Mouse (Mus musculus) T-helper 17 cell (primary cell): ENCODE data around the gene Hnrnph1.

Experiments
- in situ Hi-C, 2 experiments: fragments of 300-600 bp; cut with MboI, MseI; formaldehyde crosslinking; loops; 1 replicate in 1 of 2; 2 replicates in 1 of 2; pipeline ENCODE4 v1.15.1; 2025; ENCODE audit warnings: high pct_unique_total_duplicates in 2 of 2

Hnrnph1 gene

GRCm38 (mm10) chr11:50397316-50397715 lies 20.5 kb downstream of the Hnrnph1 start:
- in situ Hi-C loops, result loop anchor here in 1 of 2 experiments (25.0 kb wide), 1 partner anchor 865 kb away; the partner anchor contains the start of genes BC049762 and Clk4

- in situ Hi-C loops, result loop anchor here in 1 of 2 experiments (25.0 kb wide), 1 partner anchor 863 kb away; the partner anchor contains the start of genes BC049762 and Clk4
These were observed 22.0 kb downstream of the Hnrnph1 start for GRCm38 (mm10) chr11:50398803-50399202.

DNA sequence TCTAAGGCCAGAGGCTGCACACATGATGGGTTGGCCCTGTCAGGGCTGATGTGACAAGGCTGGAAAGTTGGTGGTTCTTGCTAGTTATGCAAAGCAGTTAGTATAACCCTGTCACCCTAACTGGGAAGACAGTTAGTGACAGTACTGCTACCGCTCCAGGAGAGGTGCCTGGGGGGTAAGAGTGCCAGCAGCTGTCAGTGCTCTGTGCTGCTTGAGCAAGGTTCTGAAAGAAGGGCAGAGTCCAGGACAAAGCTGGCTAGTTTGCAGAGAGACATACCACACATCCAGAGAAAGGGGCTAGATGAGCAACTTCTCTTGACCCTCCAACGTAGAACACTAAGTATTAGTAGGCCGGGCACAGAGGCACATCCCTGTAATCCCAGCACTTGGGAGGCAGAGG lies 25.7 kb downstream of the Hnrnph1 start:
- in situ Hi-C loops, result loop anchor here in 1 of 2 experiments (10.0 kb wide), 1 partner anchor 928 kb away; no protein-coding TSS in a partner anchor

- in situ Hi-C loops, result loop anchor here in 1 of 2 experiments (10.0 kb wide), 1 partner anchor 929 kb away; no protein-coding TSS in a partner anchor
These were observed 26.7 kb downstream of the Hnrnph1 start for GRCm38 (mm10) chr11:50403367-50404014.

- in situ Hi-C loops, result loop anchor here in 1 of 2 experiments (10.0 kb wide), 1 partner anchor 932 kb away; no protein-coding TSS in a partner anchor
These were observed 30.4 kb downstream of the Hnrnph1 start for GRCm38 (mm10) chr11:50407235-50407634.

DNA sequence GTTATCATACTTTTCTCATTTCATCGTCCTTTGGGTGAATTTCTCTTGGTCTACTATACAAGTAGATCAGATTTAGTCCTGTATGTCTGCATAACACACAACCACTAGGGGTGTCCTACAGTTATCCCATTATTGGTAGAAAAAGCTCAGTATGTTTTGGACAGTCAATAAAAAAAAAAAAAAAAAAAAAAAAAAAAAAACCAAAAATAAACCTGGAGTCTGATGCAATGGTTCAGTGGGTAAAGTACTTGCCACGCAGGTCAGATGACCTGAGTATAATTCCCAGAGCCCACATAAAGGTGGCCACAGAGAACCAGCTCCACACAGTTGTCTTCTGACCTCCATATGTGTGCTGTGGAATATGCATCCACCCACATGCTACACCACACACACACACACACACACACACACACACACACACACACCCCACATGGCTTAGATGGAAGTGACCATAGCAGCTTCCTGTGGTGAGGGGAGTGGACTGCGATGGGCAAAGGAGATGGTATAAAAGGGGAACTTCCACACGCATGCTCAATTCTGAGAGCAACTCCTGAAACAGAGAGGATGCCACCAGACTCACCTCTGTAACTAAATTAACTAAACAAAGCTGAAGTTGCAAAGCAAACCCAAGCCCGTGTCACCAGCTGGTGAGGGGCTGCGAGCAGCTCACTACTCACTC lies 38.9 kb downstream of the Hnrnph1 start:
- in situ Hi-C loops, result no loop called here

DNA sequence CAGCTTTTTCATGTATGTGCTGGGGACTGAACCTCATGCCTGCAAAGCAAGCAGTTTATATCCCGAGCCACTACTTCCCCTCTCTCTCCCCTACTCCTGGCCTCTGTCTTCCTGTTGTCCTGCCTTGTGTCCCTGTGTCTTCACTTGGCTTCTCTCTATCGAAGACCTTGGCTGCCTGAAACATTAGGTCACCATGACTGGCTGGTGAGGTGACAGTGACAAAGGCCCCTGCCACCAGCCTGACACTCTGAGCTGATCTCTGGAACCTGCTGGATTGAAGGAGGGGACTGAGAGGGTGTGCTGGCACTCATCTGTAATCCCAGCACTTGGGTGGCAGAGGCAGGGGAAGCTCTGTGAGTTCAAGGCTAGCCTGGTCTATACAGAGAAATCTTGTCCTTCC lies 41.1 kb downstream of the Hnrnph1 start:
- in situ Hi-C loops, result no loop called here

DNA sequence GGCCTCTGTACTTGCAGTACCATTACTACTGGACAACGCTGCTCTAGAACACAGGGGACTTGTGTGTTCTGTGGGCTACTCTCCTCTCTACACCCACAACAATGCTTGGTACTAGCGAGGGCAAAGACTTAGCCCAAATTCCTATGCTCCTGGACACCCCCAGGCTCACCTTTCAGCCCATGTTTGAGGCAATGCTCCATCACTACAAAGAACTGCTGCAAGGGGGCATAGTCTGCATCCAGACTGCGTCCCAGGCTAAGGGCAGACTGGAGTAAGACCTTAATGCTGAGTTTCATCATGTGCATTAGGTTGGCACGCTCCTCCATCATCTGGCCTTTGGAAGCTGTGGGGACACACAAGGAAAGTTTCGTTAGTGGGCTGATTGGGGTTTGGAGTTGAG lies 44.7 kb downstream of the Hnrnph1 start:
- in situ Hi-C loops, result no loop called here

DNA sequence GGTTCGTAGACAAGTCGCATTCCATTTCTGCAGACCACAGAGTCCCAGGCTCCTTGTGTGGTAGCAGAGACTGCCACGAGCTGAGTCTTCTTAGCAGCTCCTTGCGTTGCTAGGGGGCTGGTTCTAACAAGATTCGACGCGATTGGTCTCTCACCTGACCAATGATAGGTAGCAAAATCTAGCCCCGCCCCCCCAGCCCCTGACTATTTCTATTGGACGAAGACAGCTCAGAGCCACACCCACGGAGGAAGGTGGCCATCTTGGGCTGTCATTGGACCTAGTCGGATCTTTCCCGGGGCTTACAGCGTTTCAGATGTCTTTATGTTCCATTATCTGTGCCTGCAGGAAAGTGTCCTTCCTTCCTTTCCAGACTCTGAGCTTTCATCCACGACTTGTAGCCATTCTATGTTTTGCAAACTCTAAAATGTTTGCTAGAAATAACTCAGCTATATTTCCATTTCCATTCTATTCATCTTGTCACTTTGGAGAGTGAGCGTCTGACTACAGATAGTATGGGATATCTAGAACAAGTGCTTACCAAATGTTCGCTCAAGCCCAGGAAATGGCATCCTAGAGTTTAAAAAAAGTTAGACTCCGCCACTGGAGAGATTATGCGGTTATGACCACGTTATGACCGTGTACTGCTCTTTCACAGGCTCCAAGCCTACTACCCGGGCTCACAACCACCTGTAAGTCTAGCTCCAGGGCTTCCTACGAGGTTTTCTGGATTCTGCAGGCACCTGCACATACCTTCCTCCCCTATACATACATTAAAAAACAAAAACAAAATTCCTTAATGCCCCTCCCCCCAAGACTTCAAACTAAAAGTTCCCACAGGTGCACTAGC lies 45.4 kb downstream of the Hnrnph1 start:
- in situ Hi-C loops, result no loop called here

DNA sequence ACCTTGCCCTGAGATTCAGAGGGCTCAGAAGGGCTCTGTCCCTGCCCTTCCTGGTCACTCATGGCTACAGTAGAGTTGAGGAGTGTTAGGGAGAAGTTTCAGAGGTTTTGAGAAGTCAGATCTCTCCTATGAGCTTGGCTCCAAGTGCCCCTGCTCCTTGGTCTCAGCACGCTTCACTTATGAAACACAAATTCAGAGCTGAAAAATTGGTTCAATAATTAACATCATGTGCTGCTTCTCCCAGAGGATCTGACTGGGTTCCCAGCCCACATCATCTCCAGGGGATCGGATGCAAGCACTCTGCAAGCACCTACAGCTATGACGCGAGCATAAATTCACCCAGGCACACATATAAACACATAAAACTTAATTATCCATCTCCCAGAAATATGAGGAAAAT lies 49.3 kb downstream of the Hnrnph1 start:
- in situ Hi-C loops, result loop anchor here (5.0 to 25.0 kb wide), 2 partner anchors 34 to 1139 kb away; partner anchors contain the start of genes Olfr1392 (in 1 of the 2) and Olfr1393 (in 1 of the 2)

DNA sequence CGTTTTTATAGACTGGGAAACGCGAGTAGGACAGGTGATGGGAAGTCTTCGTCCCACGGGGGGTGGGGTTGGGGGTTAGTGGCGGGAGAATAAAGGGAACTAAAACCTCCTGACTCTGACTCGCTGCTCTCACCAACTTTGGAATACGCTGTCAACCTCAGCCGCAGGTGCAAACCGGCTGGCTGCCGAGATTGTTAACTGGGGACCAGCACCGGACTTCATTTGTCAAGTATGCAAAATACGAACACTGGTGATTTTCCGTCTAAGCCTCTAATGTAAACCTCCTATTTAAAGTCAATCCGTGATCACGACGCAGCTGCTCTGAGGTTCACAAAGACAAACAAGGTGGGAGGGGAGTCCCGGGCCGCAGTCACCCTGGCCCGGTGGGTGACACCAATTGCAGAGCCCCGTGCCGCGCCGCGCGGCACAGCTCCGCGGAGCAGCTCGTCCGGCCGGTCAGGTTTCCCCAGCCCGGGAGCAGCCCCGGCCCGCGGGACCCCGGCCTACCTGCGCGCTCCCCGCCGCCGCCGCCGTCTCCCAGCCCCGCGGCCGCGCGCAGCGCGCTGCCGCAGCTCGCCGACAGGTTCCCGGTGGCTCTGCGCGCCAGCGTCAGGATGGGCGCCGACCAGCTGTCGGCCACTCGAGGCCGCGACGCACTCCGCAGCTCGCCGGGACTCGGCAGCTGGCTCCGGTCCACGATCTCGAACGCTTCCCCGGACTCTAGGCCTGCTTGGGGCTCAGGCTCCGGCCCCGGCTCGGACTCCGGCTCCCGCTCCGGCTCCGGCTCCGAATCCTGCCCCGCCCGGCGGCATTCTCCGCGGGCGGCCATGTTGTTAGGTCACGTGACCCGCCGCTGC lies 53.7 kb downstream of the Hnrnph1 start, which contains the start of gene Rufy1:
TSS of gene Rufy1 (minus strand) at position 849 of the 857 bp plus-strand sequence.
- in situ Hi-C loops, result loop anchor here (10.0 to 25.0 kb wide), 2 partner anchors 1143 to 1574 kb away; partner anchors contain the start of genes Cdkl3 (in 1 of the 2), Olfr1392 (in 1 of the 2), Olfr1393 (in 1 of the 2) and Ube2b (in 1 of the 2)

- in situ Hi-C loops, result loop anchor here (10.0 to 25.0 kb wide), 2 partner anchors 1144 to 1573 kb away; partner anchors contain the start of genes Cdkl3 (in 1 of the 2), Olfr1392 (in 1 of the 2), Olfr1393 (in 1 of the 2) and Ube2b (in 1 of the 2)
These were observed 54.6 kb downstream of the Hnrnph1 start for GRCm38 (mm10) chr11:50431134-50432068.

GRCm38 (mm10) chr11:50432069-50432440 lies 55.3 kb downstream of the Hnrnph1 start:
- in situ Hi-C loops, result loop anchor here (10.0 to 25.0 kb wide), 2 partner anchors 1145 to 1573 kb away; partner anchors contain the start of genes Cdkl3 (in 1 of the 2), Olfr1392 (in 1 of the 2), Olfr1393 (in 1 of the 2) and Ube2b (in 1 of the 2)

DNA sequence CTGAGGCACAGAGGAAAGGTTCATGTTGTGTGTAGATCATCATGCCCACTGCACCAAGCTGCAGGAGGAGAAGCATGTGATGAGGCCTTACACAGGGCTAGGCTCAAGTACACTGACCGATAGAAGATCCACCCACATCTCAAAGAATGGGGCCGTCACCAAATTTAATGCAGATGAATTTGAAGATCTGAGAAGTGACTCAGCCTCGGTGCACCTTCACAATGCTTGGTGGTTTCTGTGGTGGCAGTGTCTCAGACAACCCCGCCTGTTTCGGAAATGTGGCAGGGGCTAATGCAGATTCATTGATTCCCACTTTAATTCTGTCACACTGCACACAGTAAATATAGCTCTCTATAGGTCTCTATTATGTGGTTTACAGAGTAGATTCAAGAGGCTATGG lies 56.1 kb downstream of the Hnrnph1 start:
- in situ Hi-C loops, result loop anchor here (10.0 to 25.0 kb wide), 2 partner anchors 1146 to 1572 kb away; partner anchors contain the start of genes Cdkl3 (in 1 of the 2), Olfr1392 (in 1 of the 2), Olfr1393 (in 1 of the 2) and Ube2b (in 1 of the 2)
